Mouse (Mus musculus) C2C12 (cell line): ENCODE results near the gene Ccdc96.

Experiments used
- CEBPB ChIP-seq: IDR thresholded peaks from one replicate; pipeline ENCODE4 v1.6.1; 2011; ENCODE audit warnings: low read depth, mild to moderate bottlenecking, control low read depth, moderate library complexity
- CTCF ChIP-seq: IDR thresholded peaks from one replicate; pipeline ENCODE4 v1.5.1; 2011; ENCODE audit not compliant: control insufficient read depth, insufficient read depth, insufficient read length

DNA sequence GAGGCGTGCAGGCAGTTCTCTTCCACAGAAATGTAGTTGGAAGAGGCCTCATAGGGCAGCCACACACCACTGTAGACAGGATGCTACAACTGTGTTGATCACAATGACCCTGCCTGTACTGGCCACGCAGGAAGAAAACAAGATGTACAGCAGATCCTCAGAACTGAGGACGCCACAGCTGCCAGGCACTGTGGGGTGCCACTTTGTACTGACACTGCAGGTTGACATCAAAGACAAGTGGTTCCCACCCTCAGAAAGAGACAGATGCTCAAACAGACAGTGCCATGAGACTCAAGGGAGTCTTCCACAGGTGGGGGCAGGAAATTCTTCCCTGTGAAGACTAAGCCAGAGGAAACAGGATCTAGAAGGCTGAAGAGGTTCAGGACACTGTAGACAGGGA is 35.4 kb downstream of the Ccdc96 start:
- no peak for TF ChIP-seq CEBPB
- TF ChIP-seq CTCF: no peak
